Mouse (Mus musculus) midbrain, embryonic 16.5 days (tissue): ENCODE measurements at regions not wholly inside any gene's neighbourhood (a gene's known extent, or its start where the extent isn't known, plus 50 kb on each side); places are given as distances from the start of the nearest gene placed in this dataset.
A peak's percentile ranks its signal among the peaks of the same experiment; 100 is the strongest.

Experiments
- ATAC-seq: fragments of 200-750 bp; cut with Nextera tagmentation; 2 replicates; pipeline ENCODE4 v1.8.0; 2017; ENCODE audit warnings: moderate TSS enrichment
- H3K27ac ChIP-seq: fragments of 300-500 bp; sonication (generic); 2 replicates; pipeline ENCODE4 v1.5.1; 2014; ENCODE audit warnings: mild to moderate bottlenecking, low read length, mixed read lengths
- H3K27me3 ChIP-seq: fragments of 300-500 bp; sonication (generic); 2 replicates; pipeline ENCODE4 v1.6.1; 2014; ENCODE audit warnings: low read depth, low read length, mixed read lengths; ENCODE audit not compliant: control insufficient read depth, insufficient read depth
- H3K36me3 ChIP-seq: fragments of 300-500 bp; sonication (generic); 2 replicates; pipeline ENCODE4 v1.6.1; 2014; ENCODE audit warnings: mild to moderate bottlenecking, low read length, moderate library complexity, mixed read lengths; ENCODE audit not compliant: control insufficient read depth, insufficient read depth
- H3K4me1 ChIP-seq: fragments of 300-500 bp; sonication (generic); 2 replicates; pipeline ENCODE4 v1.6.1; 2014; ENCODE audit warnings: mild to moderate bottlenecking, low read length, mixed read lengths; ENCODE audit not compliant: control insufficient read depth, insufficient read depth
- H3K4me2 ChIP-seq: fragments of 300-500 bp; sonication (generic); 2 replicates; pipeline ENCODE4 v1.6.1; 2014; ENCODE audit warnings: mild to moderate bottlenecking, low read length, mixed read lengths
- H3K4me3 ChIP-seq: fragments of 300-500 bp; sonication (generic); 2 replicates; pipeline ENCODE4 v1.5.1; 2014; ENCODE audit warnings: low read depth, mild to moderate bottlenecking, low read length, moderate library complexity, mixed read lengths
- H3K9ac ChIP-seq: fragments of 300-500 bp; sonication (generic); 2 replicates; pipeline ENCODE4 v1.6.1; 2014; ENCODE audit warnings: low read depth, low read length, mixed read lengths
- H3K9me3 ChIP-seq: fragments of 300-500 bp; sonication (generic); replicated peaks from 2 replicates; pipeline ENCODE4 v1.6.1; 2014; ENCODE audit warnings: mild to moderate bottlenecking, low read length, mixed read lengths; ENCODE audit not compliant: control insufficient read depth, poor library complexity, severe bottlenecking
- WGBS: fragments of 180-500 bp; shearing (Covaris S2); extraction: QIAGEN DNeasy Blood & Tissue Kit; methylation state at CpG from one replicate; pipeline ENCODE4 v1.1.7; 2014; 5-methylcytosine and 5-hydroxymethylcytosine counted together

- 96% methylated on average over 9 of the region's 9 CpGs for WGBS
- H3K36me3 ChIP-seq, result no peaks in the 10 kb centered on the region
- peaks cover 5% of the 10 kb centered on the region; the same call in 1 of the 2 replicates for H3K4me1 ChIP-seq
- H3K9ac ChIP-seq, result no peak overlapping the region
- ATAC-seq, result no peak
- H3K4me2 ChIP-seq, result no peak overlapping the region
- no peaks in the 10 kb centered on the region for H3K9me3 ChIP-seq
- peaks cover 11% of the 10 kb centered on the region for H3K27me3 ChIP-seq
- H3K4me3 ChIP-seq, result no peak overlapping the region
- no peak overlapping the region for H3K27ac ChIP-seq
These were observed 120.4 kb upstream of the A230072I06Rik start for GRCm38 (mm10) chr8:12158188-12158587.

- Histone ChIP-seq H3K27me3 (peaks cover 11% of the 10 kb centered on the region), H3K4me2 (peak overlapping the region; percentile 41), H3K9me3 (no peaks in the 10 kb centered on the region), H3K9ac (no peak overlapping the region), H3K4me3 (no peak overlapping the region), H3K27ac (no peak overlapping the region), H3K4me1 (peaks cover 18% of the 10 kb centered on the region), H3K36me3 (no peaks in the 10 kb centered on the region)
- 11% methylated on average over 22 of the region's 22 CpGs for WGBS
- ATAC-seq, result no peak
These were observed 115.5 kb upstream of the A230072I06Rik start for GRCm38 (mm10) chr8:12162921-12163705.

GRCm38 (mm10) chr8:12165487-12166152 is 113.0 kb upstream of the A230072I06Rik start:
- H3K9ac ChIP-seq, result peak overlapping the region; percentile 28; the same call in 1 of the 2 replicates
- peaks cover 11% of the 10 kb centered on the region for H3K27me3 ChIP-seq
- H3K9me3 ChIP-seq, result no peaks in the 10 kb centered on the region
- 9% methylated on average over 23 of the region's 23 CpGs for WGBS
- H3K4me2 ChIP-seq, result peak overlapping the region; percentile 8
- no peaks in the 10 kb centered on the region for H3K36me3 ChIP-seq
- peak; percentile 30 for ATAC-seq
- H3K4me1 ChIP-seq, result peaks cover 18% of the 10 kb centered on the region
- H3K27ac ChIP-seq, result peak overlapping the region; percentile 63
- peak overlapping the region; percentile 1; the same call in 1 of the 2 replicates for H3K4me3 ChIP-seq

- Histone ChIP-seq H3K9ac (no peak overlapping the region), H3K4me3 (no peak overlapping the region), H3K9me3 (no peaks in the 10 kb centered on the region), H3K4me1 (peaks cover 17% of the 10 kb centered on the region), H3K4me2 (no peak overlapping the region), H3K36me3 (no peaks in the 10 kb centered on the region), H3K27ac (no peak overlapping the region), H3K27me3 (no peaks in the 10 kb centered on the region)
- ATAC-seq, result 0 out of 2 replicates have a peak, but pooled peaks have one; percentile 62
- 60% methylated on average over 12 of the region's 12 CpGs for WGBS
These were observed 106.8 kb upstream of the A230072I06Rik start for GRCm38 (mm10) chr8:12171788-12172187.

GRCm38 (mm10) chr8:12175496-12175895 is 103.1 kb upstream of the A230072I06Rik start:
- H3K4me1 ChIP-seq, result peaks cover 17% of the 10 kb centered on the region
- H3K9ac ChIP-seq, result no peak overlapping the region
- H3K27ac ChIP-seq, result no peak overlapping the region
- no peak for ATAC-seq
- no peaks in the 10 kb centered on the region for H3K27me3 ChIP-seq
- no peaks in the 10 kb centered on the region for H3K36me3 ChIP-seq
- 77% methylated on average over 13 of the region's 13 CpGs for WGBS
- H3K4me3 ChIP-seq, result no peak overlapping the region
- no peaks in the 10 kb centered on the region for H3K9me3 ChIP-seq
- H3K4me2 ChIP-seq, result no peak overlapping the region

GRCm38 (mm10) chr8:12184666-12185065 is 94.0 kb upstream of the A230072I06Rik start:
- H3K4me3 ChIP-seq, result no peak overlapping the region
- no peaks in the 10 kb centered on the region for H3K36me3 ChIP-seq
- no peaks in the 10 kb centered on the region for H3K27me3 ChIP-seq
- no peak for ATAC-seq
- no peaks in the 10 kb centered on the region for H3K9me3 ChIP-seq
- H3K27ac ChIP-seq, result no peak overlapping the region
- H3K9ac ChIP-seq, result no peak overlapping the region
- 63% methylated on average over 4 of the region's 4 CpGs for WGBS
- no peak overlapping the region for H3K4me2 ChIP-seq
- H3K4me1 ChIP-seq, result 0 out of 2 replicates have a peak, but pooled peaks cover 3% of the 10 kb centered on the region

- Histone ChIP-seq H3K27ac (no peak overlapping the region), H3K27me3 (no peaks in the 10 kb centered on the region), H3K4me3 (no peak overlapping the region), H3K36me3 (no peaks in the 10 kb centered on the region), H3K9me3 (no peaks in the 10 kb centered on the region), H3K9ac (no peak overlapping the region), H3K4me2 (no peak overlapping the region), H3K4me1 (0 out of 2 replicates have a peak, but pooled peaks cover 3% of the 10 kb centered on the region)
- 96% methylated on average over 3 of the region's 3 CpGs for WGBS
- no peak for ATAC-seq
These were observed 91.3 kb upstream of the A230072I06Rik start for GRCm38 (mm10) chr8:12187366-12187765.

- Histone ChIP-seq H3K4me3 (no peak overlapping the region), H3K27ac (no peak overlapping the region), H3K36me3 (no peaks in the 10 kb centered on the region), H3K27me3 (no peaks in the 10 kb centered on the region), H3K4me2 (no peak overlapping the region), H3K4me1 (0 out of 2 replicates have a peak, but pooled peaks cover 3% of the 10 kb centered on the region), H3K9ac (no peak overlapping the region), H3K9me3 (no peaks in the 10 kb centered on the region)
- no peak for ATAC-seq
- 71% methylated on average over 5 of the region's 5 CpGs for WGBS
These were observed 90.2 kb upstream of the A230072I06Rik start for GRCm38 (mm10) chr8:12188451-12188850.

GRCm38 (mm10) chr8:12188960-12189359 is 89.7 kb upstream of the A230072I06Rik start:
- WGBS, result 41% methylated on average over 4 of the region's 4 CpGs
- H3K4me3 ChIP-seq, result no peak overlapping the region
- no peak for ATAC-seq
- no peak overlapping the region for H3K9ac ChIP-seq
- 0 out of 2 replicates have a peak, but pooled peaks cover 3% of the 10 kb centered on the region for H3K4me1 ChIP-seq
- H3K4me2 ChIP-seq, result no peak overlapping the region
- H3K36me3 ChIP-seq, result no peaks in the 10 kb centered on the region
- H3K9me3 ChIP-seq, result no peaks in the 10 kb centered on the region
- H3K27me3 ChIP-seq, result no peaks in the 10 kb centered on the region
- H3K27ac ChIP-seq, result no peak overlapping the region
